Mouse (Mus musculus) brain, embryonic 18.5 days (tissue): ENCODE results near the gene Alg11.

ENCODE experiments used
- DNase-seq: peaks from one replicate; pipeline ENCODE4 v3.0.0-alpha.2; 2012; ENCODE audit warnings: low read depth, low spot score

Gene Alg11

GRCm38 (mm10) chr8:22061126-22061525 is 605 bp downstream of the Alg11 start:
- no peak for DNase-seq

- no peak for DNase-seq
These were observed 18.9 kb downstream of the Alg11 start for GRCm38 (mm10) chr8:22079313-22080007.

GRCm38 (mm10) chr8:22089226-22089625 is 28.7 kb downstream of the Alg11 start:
- no peak for DNase-seq

GRCm38 (mm10) chr8:22091568-22091967 is 31.0 kb downstream of the Alg11 start:
- DNase-seq, result no peak

GRCm38 (mm10) chr8:22107020-22107419 is 46.5 kb downstream of the Alg11 start:
- DNase-seq, result no peak
